Mouse (Mus musculus) liver, embryonic 12.5 days (tissue): ENCODE data around the gene Lrit3. TPM values are rescaled to one million over a fixed set of nuclear protein-coding genes. Genes with fewer than 3 reads are reported as not detected.
"Not testable (repeated sequence)": the region's sequence is repeated elsewhere in the genome, so short reads cannot be mapped to it uniquely, and the experiment has no call there.

Experiments
- ATAC-seq: fragments of 200-750 bp; cut with Nextera tagmentation; 2 replicates; pipeline ENCODE4 v1.8.0; 2017; ENCODE audit warnings: moderate number of reproducible peaks, mild to moderate bottlenecking, moderate library complexity
- H3K27ac ChIP-seq: fragments of 300-500 bp; sonication (generic); 2 replicates; pipeline ENCODE4 v1.5.1; 2016; ENCODE audit warnings: mild to moderate bottlenecking
- H3K27me3 ChIP-seq: fragments of 300-500 bp; sonication (generic); replicated peaks from 2 replicates; pipeline ENCODE4 v1.6.1; 2016; ENCODE audit warnings: mild to moderate bottlenecking, moderate library complexity
- H3K36me3 ChIP-seq: fragments of 300-500 bp; sonication (generic); 2 replicates; pipeline ENCODE4 v1.6.1; 2016; ENCODE audit warnings: mild to moderate bottlenecking, moderate library complexity
- H3K4me1 ChIP-seq: fragments of 300-500 bp; sonication (generic); 2 replicates; pipeline ENCODE4 v1.6.1; 2016
- H3K4me2 ChIP-seq: fragments of 300-500 bp; sonication (generic); 2 replicates; pipeline ENCODE4 v1.6.1; 2016; ENCODE audit warnings: mild to moderate bottlenecking, moderate library complexity
- H3K4me3 ChIP-seq: fragments of 300-500 bp; sonication (generic); 2 replicates; pipeline ENCODE4 v1.5.1; 2016; ENCODE audit warnings: mild to moderate bottlenecking, moderate library complexity
- H3K9ac ChIP-seq: fragments of 300-500 bp; sonication (generic); 2 replicates; pipeline ENCODE4 v1.6.1; 2016; ENCODE audit warnings: mild to moderate bottlenecking, moderate library complexity
- H3K9me3 ChIP-seq: fragments of 300-500 bp; sonication (generic); replicated peaks from 2 replicates; pipeline ENCODE4 v1.6.1; 2016; ENCODE audit warnings: mild to moderate bottlenecking, moderate library complexity
- WGBS: fragments of 180-500 bp; shearing (Covaris S2); methylation state at CpG from one replicate; pipeline ENCODE4 v1.1.7; 2016; ENCODE audit not compliant: insufficient replicate concordance; 5-methylcytosine and 5-hydroxymethylcytosine counted together
- polyA plus RNA-seq: library from polyadenylated mRNA; unstranded; fragments of >200 nt; fragmentation: Nextera tagmentation; extraction: Ambion mirVana; gene quantifications from 2 replicates; pipeline ENCODE4 v1.2.1, GENCODE M21; 2016

The Lrit3 gene
- polyA plus RNA-seq, 1 experiment from 2014 or later = not detected

GRCm38 (mm10) chr3:129766971-129767794, 36.6 kb downstream of the Lrit3 start:
- 62% methylated on average over 10 of the region's 10 CpGs for WGBS

GRCm38 (mm10) chr3:129766106-129766505, 37.7 kb downstream of the Lrit3 start:
- no peaks in the 10 kb centered on the region for H3K36me3 ChIP-seq
- WGBS = 77% methylated on average over 4 of the region's 4 CpGs
- H3K27ac ChIP-seq = no peak overlapping the region
- no peak for ATAC-seq
- H3K9ac ChIP-seq = no peak overlapping the region
- no peaks in the 10 kb centered on the region for H3K4me1 ChIP-seq
- H3K4me2 ChIP-seq = no peak overlapping the region
- no peaks in the 10 kb centered on the region for H3K27me3 ChIP-seq
- no peak overlapping the region for H3K4me3 ChIP-seq
- no peaks in the 10 kb centered on the region for H3K9me3 ChIP-seq

More at GRCm38 (mm10) chr3:129766971-129767794, 36.6 kb downstream of the Lrit3 start:
- no peaks in the 10 kb centered on the region for H3K27me3 ChIP-seq
- no peaks in the 10 kb centered on the region for H3K9me3 ChIP-seq
- no peak overlapping the region for H3K4me2 ChIP-seq
- H3K9ac ChIP-seq = no peak overlapping the region
- H3K4me3 ChIP-seq = no peak overlapping the region
- no peaks in the 10 kb centered on the region for H3K4me1 ChIP-seq
- no peak overlapping the region for H3K27ac ChIP-seq
- no peaks in the 10 kb centered on the region for H3K36me3 ChIP-seq
- no peak for ATAC-seq

DNA sequence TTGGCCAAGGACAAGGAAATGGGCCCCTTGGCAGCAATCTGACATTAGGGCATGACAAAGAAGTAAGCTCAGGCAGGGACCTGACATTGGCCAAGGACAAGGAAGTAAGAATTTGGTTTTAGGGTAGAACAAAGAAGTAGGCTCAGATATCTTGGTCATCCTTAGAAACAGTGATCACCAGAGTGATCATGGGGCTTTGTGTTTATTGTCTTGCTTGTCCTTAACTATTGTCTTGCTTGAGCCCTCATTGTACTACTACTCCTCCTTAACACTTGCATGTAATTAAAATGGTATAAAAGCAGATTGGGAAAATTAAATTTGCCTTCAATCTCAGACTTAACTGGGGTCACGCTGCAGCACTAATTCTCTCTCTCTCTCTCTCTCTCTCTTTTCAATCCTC, 46.2 kb downstream of the Lrit3 start:
- H3K27me3 ChIP-seq = peaks cover 27% of the 10 kb centered on the region
- H3K4me1 ChIP-seq, ATAC-seq, H3K27ac ChIP-seq, H3K9me3 ChIP-seq, H3K36me3 ChIP-seq, H3K4me2 ChIP-seq, H3K9ac ChIP-seq, H3K4me3 ChIP-seq: not testable (repeated sequence)
- WGBS = 78% methylated on average over 1 of the region's 1 CpGs

- Histone ChIP-seq H3K9ac (no peak within 1 kb of the TSS), H3K9me3 (no peaks in the 10 kb centered on the region), H3K36me3 (no peaks in the 10 kb centered on the region), H3K27ac (no peak within 1 kb of the TSS), H3K4me3 (peak within 1 kb of the TSS; percentile 19; the same call in 1 of the 2 replicates), H3K4me1 (no peaks in the 10 kb centered on the region), H3K4me2 (peak within 1 kb of the TSS; percentile 48), H3K27me3 (peaks cover 27% of the 10 kb centered on the region)
- 14% methylated on average over 20 of the region's 20 CpGs for WGBS
- no peak for ATAC-seq
Observed at GRCm38 (mm10) chr3:129754650-129755604, 48.9 kb downstream of the Lrit3 start, which contains the start of gene Egf. TSS of gene Egf (minus strand) at chr3:129755316.

DNA sequence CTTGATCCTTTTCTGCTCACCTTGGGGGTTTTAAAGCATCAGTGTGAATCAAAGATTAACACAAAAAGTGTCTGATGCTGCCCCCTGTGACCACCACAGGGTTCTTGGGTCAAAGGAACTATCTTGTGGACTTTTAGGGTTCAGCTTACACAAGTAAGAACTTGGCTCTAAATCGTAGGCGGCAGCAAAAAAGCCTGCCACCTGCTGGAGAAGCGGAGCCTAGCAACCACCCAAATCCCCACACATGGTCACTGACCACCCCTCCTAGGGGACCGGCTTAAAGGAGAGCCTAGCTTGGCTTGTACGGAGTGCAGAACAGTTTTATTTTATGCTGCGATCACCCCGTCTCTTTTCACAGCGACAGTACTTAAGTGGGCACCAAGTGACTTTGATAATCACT, 59.0 kb downstream of the Lrit3 start:
- Histone ChIP-seq H3K27ac (no peak overlapping the region), H3K9ac (no peak overlapping the region), H3K9me3 (no peaks in the 10 kb centered on the region), H3K27me3 (no peaks in the 10 kb centered on the region), H3K36me3 (no peaks in the 10 kb centered on the region), H3K4me1 (no peaks in the 10 kb centered on the region), H3K4me2 (no peak overlapping the region), H3K4me3 (no peak overlapping the region)
- 47% methylated on average over 8 of the region's 8 CpGs for WGBS
- no peak for ATAC-seq

DNA sequence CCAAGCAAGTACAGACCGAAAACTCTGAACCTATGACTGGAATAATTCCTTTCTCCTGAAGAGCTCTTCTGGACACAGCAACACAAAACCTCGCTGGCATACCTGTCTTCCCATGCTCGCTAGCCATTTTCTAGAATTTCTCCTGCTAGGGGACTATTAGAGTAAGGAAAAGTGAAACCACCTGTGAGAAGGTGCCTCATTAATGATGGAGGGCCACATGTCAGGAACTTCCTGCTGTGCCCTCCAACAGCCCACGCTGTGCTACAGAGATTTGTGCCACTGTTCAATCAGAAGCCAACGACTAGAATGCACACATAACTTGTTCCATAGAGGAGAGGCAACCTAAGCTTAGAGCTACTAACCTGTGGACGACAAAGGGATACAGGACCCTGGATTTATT, 61.0 kb downstream of the Lrit3 start:
- H3K9ac ChIP-seq = no peak overlapping the region
- H3K27ac ChIP-seq = no peak overlapping the region
- no peak for ATAC-seq
- WGBS = 55% methylated on average over 6 of the region's 6 CpGs
- H3K9me3 ChIP-seq = no peaks in the 10 kb centered on the region
- no peaks in the 10 kb centered on the region for H3K36me3 ChIP-seq
- no peaks in the 10 kb centered on the region for H3K4me1 ChIP-seq
- no peak overlapping the region for H3K4me3 ChIP-seq
- no peak overlapping the region for H3K4me2 ChIP-seq
- H3K27me3 ChIP-seq = no peaks in the 10 kb centered on the region

GRCm38 (mm10) chr3:129738291-129739183, 65.3 kb downstream of the Lrit3 start:
- H3K4me2 ChIP-seq = no peak overlapping the region
- H3K27me3 ChIP-seq = no peaks in the 10 kb centered on the region
- H3K9ac ChIP-seq = no peak overlapping the region
- H3K27ac ChIP-seq = no peak overlapping the region
- H3K4me1 ChIP-seq = no peaks in the 10 kb centered on the region
- H3K36me3 ChIP-seq = no peaks in the 10 kb centered on the region
- no peak for ATAC-seq
- 65% methylated on average over 16 of the region's 16 CpGs for WGBS
- no peak overlapping the region for H3K4me3 ChIP-seq
- no peaks in the 10 kb centered on the region for H3K9me3 ChIP-seq

Other genes with a start within 250 kb of the Lrit3 start
- 0.71 and 0.95 TPM in 2 replicates for gene Egf, start 48.7 kb downstream of the Lrit3 start, polyA plus RNA-seq
- 0.04 TPM in 1 of 2 replicates, not detected in the other for gene Rrh, start 18.6 kb upstream of the Lrit3 start, polyA plus RNA-seq
- gene Gar1, start 27.4 kb upstream of the Lrit3 start, polyA plus RNA-seq = 125 and 131 TPM in 2 replicates
- gene Cfi, start 31.9 kb upstream of the Lrit3 start, polyA plus RNA-seq = 86.6 and 90.7 TPM in 2 replicates
- 107 and 112 TPM in 2 replicates for gene Pla2g12a, start 74.6 kb upstream of the Lrit3 start, polyA plus RNA-seq
- 43.7 and 46.7 TPM in 2 replicates for gene Casp6, start 97.4 kb upstream of the Lrit3 start, polyA plus RNA-seq
- gene Mcub, start 166.2 kb upstream of the Lrit3 start, polyA plus RNA-seq = 6.5 and 6.6 TPM in 2 replicates